Mouse (Mus musculus) liver, embryonic 14.5 days (tissue): Measurements from ENCODE around the gene Gfod1.

Experiments used
- CTCF ChIP-seq: IDR thresholded peaks from 2 replicates; pipeline ENCODE4 v1.5.1; 2016; ENCODE audit warnings: antibody characterized with exemption, low read depth, control low read depth
- EP300 ChIP-seq: IDR thresholded peaks from 2 replicates; pipeline ENCODE4 v1.6.1; 2016; ENCODE audit warnings: antibody characterized with exemption, low read depth

DNA sequence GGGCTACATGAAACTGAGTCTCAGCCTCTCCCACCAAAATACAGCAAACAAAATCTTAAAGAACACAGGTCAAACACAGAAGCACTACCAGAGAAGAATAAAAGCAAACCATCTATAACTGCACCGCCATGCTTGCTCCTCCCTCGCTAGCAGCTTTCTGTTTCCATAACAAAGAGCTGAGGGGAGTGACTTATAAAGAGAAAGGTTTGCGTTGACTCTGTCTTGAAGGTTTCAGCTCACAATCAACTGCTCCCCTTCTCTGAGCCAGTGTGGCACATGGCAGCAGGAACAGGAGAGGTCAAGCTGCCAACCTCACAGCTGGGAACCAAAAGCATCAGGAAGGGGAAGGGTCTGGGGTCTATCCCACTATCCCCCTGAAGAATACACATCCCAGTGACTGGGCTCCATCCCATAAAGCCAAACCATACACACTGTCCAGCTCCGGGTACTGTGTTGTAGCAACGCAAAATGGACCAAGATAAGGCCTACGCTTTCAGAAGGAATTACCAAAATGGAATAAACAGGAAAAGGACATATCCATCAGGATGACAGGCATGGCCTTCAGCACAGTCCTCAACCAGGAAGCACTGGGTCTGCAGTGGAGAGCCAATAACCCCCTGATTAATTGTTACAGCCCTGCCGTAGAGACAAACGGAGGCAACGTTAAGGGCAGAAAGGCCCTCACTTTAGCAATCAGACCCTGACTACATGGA is 87.8 kb downstream of the Gfod1 start:
- TF ChIP-seq CTCF (no peak), EP300 (no peak)
